Mouse (Mus musculus) megakaryocyte, embryonic 14.5 days (primary cell): ENCODE data around the gene Maged2. TPM values are rescaled to one million over a fixed set of nuclear protein-coding genes. Genes with fewer than 3 reads are reported as not detected.

Experiments used
- polyA plus RNA-seq: library from polyadenylated mRNA; stranded (reverse); fragments of >175 nt; gene quantifications from 2 replicates; pipeline ENCODE4 v1.2.3, GENCODE M21; 2012; ENCODE audit warnings: low replicate concordance; ENCODE audit not compliant: insufficient read depth

The Maged2 gene
- polyA plus RNA-seq, 1 experiment: 107 TPM

Other genes starting within 250 kb of the Maged2 start
- gene Pfkfb1, start 226.1 kb downstream of the Maged2 start, polyA plus RNA-seq: 0.22 TPM in 1 of 2 replicates, not detected in the other
- gene Apex2, start 224.5 kb downstream of the Maged2 start, polyA plus RNA-seq: 1.2 and 2.2 TPM in 2 replicates
- gene Tro, start 156.8 kb downstream of the Maged2 start, polyA plus RNA-seq: not detected in 2 replicates
- 0.62 TPM in 1 of 2 replicates, not detected in the other for gene Gnl3l, start 203.0 kb upstream of the Maged2 start, polyA plus RNA-seq
- gene Fgd1, start 231.8 kb upstream of the Maged2 start, polyA plus RNA-seq: 0.36 TPM in 1 of 2 replicates, not detected in the other